Mouse (Mus musculus) forebrain, embryonic 14.5 days (tissue): Measurements from ENCODE around the gene Gcnt7. TPM values are rescaled to one million over a fixed set of nuclear protein-coding genes. Genes with fewer than 3 reads are reported as not detected.

ENCODE experiments used
- ATAC-seq: fragments of 200-750 bp; cut with Nextera tagmentation; 2 replicates; pipeline ENCODE4 v1.8.0; 2017; ENCODE audit warnings: mild to moderate bottlenecking, moderate library complexity
- DNase-seq: peaks from one replicate; pipeline ENCODE4 v3.0.0-alpha.2; 2015; ENCODE audit warnings: low spot score
- H3K27ac ChIP-seq: fragments of 300-500 bp; sonication (generic); 2 replicates; pipeline ENCODE4 v1.5.1; 2014; ENCODE audit warnings: low read depth, mild to moderate bottlenecking, control low read depth, low read length, moderate library complexity
- H3K27me3 ChIP-seq: fragments of 300-500 bp; sonication (generic); replicated peaks from 2 replicates; pipeline ENCODE4 v1.6.1; 2014; ENCODE audit warnings: low read length, control low read depth, mixed read lengths; ENCODE audit not compliant: control insufficient read depth, insufficient read depth
- H3K36me3 ChIP-seq: fragments of 300-500 bp; sonication (generic); 2 replicates; pipeline ENCODE4 v1.6.1; 2014; ENCODE audit warnings: low read length, control low read depth; ENCODE audit not compliant: control insufficient read depth, insufficient read depth
- H3K4me1 ChIP-seq: fragments of 300-500 bp; sonication (generic); 2 replicates; pipeline ENCODE4 v1.6.1; 2014; ENCODE audit warnings: antibody characterized with exemption, low read length, control low read depth; ENCODE audit not compliant: control insufficient read depth, insufficient read depth
- H3K4me2 ChIP-seq: fragments of 300-500 bp; sonication (generic); 2 replicates; pipeline ENCODE4 v1.6.1; 2014; ENCODE audit warnings: mild to moderate bottlenecking, control low read depth, low read length
- H3K4me3 ChIP-seq: fragments of 300-500 bp; sonication (generic); 2 replicates; pipeline ENCODE4 v1.5.1; 2014; ENCODE audit warnings: low read depth, low read length, control low read depth
- H3K9ac ChIP-seq: fragments of 300-500 bp; sonication (generic); 2 replicates; pipeline ENCODE4 v1.6.1; 2014; ENCODE audit warnings: mild to moderate bottlenecking, low read length, control low read depth, moderate library complexity
- H3K9me3 ChIP-seq: fragments of 300-500 bp; sonication (generic); replicated peaks from 2 replicates; pipeline ENCODE4 v1.6.1; 2016; ENCODE audit warnings: low read length, control low read depth, mixed read lengths; ENCODE audit not compliant: control insufficient read depth
- WGBS: fragments of 180-500 bp; shearing (Covaris S2); extraction: QIAGEN DNeasy Blood & Tissue Kit; methylation state at CpG from one replicate; pipeline ENCODE4 v1.1.7; 2014; 5-methylcytosine and 5-hydroxymethylcytosine counted together
- polyA plus RNA-seq: library from polyadenylated mRNA; unstranded; fragments of >200 nt; fragmentation: Nextera tagmentation; extraction: Ambion mirVana; gene quantifications from 2 replicates; pipeline ENCODE4 v1.2.1, GENCODE M21; 2014

Gene Gcnt7
- 0.28 and 0.58 TPM in 2 replicates for polyA plus RNA-seq

- H3K36me3 ChIP-seq, result peaks cover 54% of the 10 kb centered on the region
- no peak for ATAC-seq
- WGBS, result 91% methylated on average over 11 of the region's 11 CpGs
Observed at GRCm38 (mm10) chr2:172458496-172458895, at the start of gene Gcnt7. TSS of gene Gcnt7 (minus strand) at chr2:172458596.

GRCm38 (mm10) chr2:172506121-172506520 is 47.7 kb upstream of the Gcnt7 start:
- Histone ChIP-seq H3K9ac (no peak overlapping the region), H3K4me2 (no peak overlapping the region), H3K4me1 (no peaks in the 10 kb centered on the region), H3K4me3 (no peak overlapping the region), H3K36me3 (no peaks in the 10 kb centered on the region), H3K27me3 (no peaks in the 10 kb centered on the region), H3K9me3 (no peaks in the 10 kb centered on the region), H3K27ac (no peak overlapping the region)
- 86% methylated on average over 7 of the region's 7 CpGs for WGBS
- ATAC-seq (no peak), DNase-seq (no peak)

More at GRCm38 (mm10) chr2:172458496-172458895, at the start of gene Gcnt7:
- H3K4me2 ChIP-seq, result no peak within 1 kb of the TSS
- no peak within 1 kb of the TSS for H3K27ac ChIP-seq
- no peak within 1 kb of the TSS for H3K9ac ChIP-seq
- DNase-seq, result no peak
- no peak within 1 kb of the TSS for H3K4me3 ChIP-seq
- no peaks in the 10 kb centered on the region for H3K27me3 ChIP-seq
- no peaks in the 10 kb centered on the region for H3K9me3 ChIP-seq
- H3K4me1 ChIP-seq, result no peaks in the 10 kb centered on the region

GRCm38 (mm10) chr2:172502168-172502567 is 43.8 kb upstream of the Gcnt7 start:
- H3K9ac ChIP-seq, result no peak overlapping the region
- DNase-seq (no peak), ATAC-seq (no peak)
- H3K36me3 ChIP-seq, result no peaks in the 10 kb centered on the region
- WGBS, result 83% methylated on average over 14 of the region's 14 CpGs
- H3K9me3 ChIP-seq, result no peaks in the 10 kb centered on the region
- no peak overlapping the region for H3K27ac ChIP-seq
- no peak overlapping the region for H3K4me3 ChIP-seq
- no peaks in the 10 kb centered on the region for H3K4me1 ChIP-seq
- no peak overlapping the region for H3K4me2 ChIP-seq
- H3K27me3 ChIP-seq, result no peaks in the 10 kb centered on the region

- DNase-seq, result peak; percentile 74
- H3K27ac ChIP-seq, result no peak overlapping the region
- peak; percentile 44 for ATAC-seq
- no peak overlapping the region for H3K9ac ChIP-seq
- no peaks in the 10 kb centered on the region for H3K27me3 ChIP-seq
- no peak overlapping the region for H3K4me2 ChIP-seq
- no peaks in the 10 kb centered on the region for H3K9me3 ChIP-seq
- 8% methylated on average over 4 of the region's 4 CpGs for WGBS
- no peaks in the 10 kb centered on the region for H3K4me1 ChIP-seq
- no peak overlapping the region for H3K4me3 ChIP-seq
- no peaks in the 10 kb centered on the region for H3K36me3 ChIP-seq
Observed at GRCm38 (mm10) chr2:172501341-172501740, 42.9 kb upstream of the Gcnt7 start.

- 57% methylated on average over 7 of the region's 7 CpGs for WGBS
- no peak overlapping the region for H3K27ac ChIP-seq
- H3K4me1 ChIP-seq, result no peaks in the 10 kb centered on the region
- ATAC-seq (no peak), DNase-seq (no peak)
- no peak overlapping the region for H3K4me2 ChIP-seq
- H3K9me3 ChIP-seq, result no peaks in the 10 kb centered on the region
- H3K4me3 ChIP-seq, result no peak overlapping the region
- H3K27me3 ChIP-seq, result no peaks in the 10 kb centered on the region
- H3K9ac ChIP-seq, result no peak overlapping the region
- no peaks in the 10 kb centered on the region for H3K36me3 ChIP-seq
Observed at GRCm38 (mm10) chr2:172500752-172501316, 42.4 kb upstream of the Gcnt7 start.

- no peak for DNase-seq
- ATAC-seq, result no peak
- WGBS, result 40% methylated on average over 3 of the region's 3 CpGs
Observed at GRCm38 (mm10) chr2:172498823-172499222, 40.4 kb upstream of the Gcnt7 start.

GRCm38 (mm10) chr2:172496736-172497345 is 38.4 kb upstream of the Gcnt7 start:
- no peak overlapping the region for H3K4me3 ChIP-seq
- H3K4me2 ChIP-seq, result no peak overlapping the region
- no peaks in the 10 kb centered on the region for H3K36me3 ChIP-seq
- 85% methylated on average over 8 of the region's 8 CpGs for WGBS
- no peaks in the 10 kb centered on the region for H3K4me1 ChIP-seq
- no peaks in the 10 kb centered on the region for H3K27me3 ChIP-seq
- no peak overlapping the region for H3K27ac ChIP-seq
- DNase-seq (no peak), ATAC-seq (no peak)
- H3K9ac ChIP-seq, result no peak overlapping the region
- no peaks in the 10 kb centered on the region for H3K9me3 ChIP-seq

More at GRCm38 (mm10) chr2:172498823-172499222, 40.4 kb upstream of the Gcnt7 start:
- H3K27me3 ChIP-seq, result no peaks in the 10 kb centered on the region
- no peak overlapping the region for H3K4me3 ChIP-seq
- H3K9me3 ChIP-seq, result no peaks in the 10 kb centered on the region
- H3K4me1 ChIP-seq, result no peaks in the 10 kb centered on the region
- no peaks in the 10 kb centered on the region for H3K36me3 ChIP-seq
- no peak overlapping the region for H3K27ac ChIP-seq
- no peak overlapping the region for H3K4me2 ChIP-seq
- H3K9ac ChIP-seq, result no peak overlapping the region

- Histone ChIP-seq H3K9ac (no peak overlapping the region), H3K4me3 (no peak overlapping the region), H3K4me1 (no peaks in the 10 kb centered on the region), H3K9me3 (no peaks in the 10 kb centered on the region), H3K27me3 (no peaks in the 10 kb centered on the region), H3K36me3 (no peaks in the 10 kb centered on the region), H3K27ac (no peak overlapping the region), H3K4me2 (no peak overlapping the region)
- WGBS, result 47% methylated on average over 12 of the region's 12 CpGs
- DNase-seq (peak; percentile 56), ATAC-seq (peak; percentile 49; the same call in 1 of the 2 replicates)
Observed at GRCm38 (mm10) chr2:172484696-172485370, 26.4 kb upstream of the Gcnt7 start.
